Mouse (Mus musculus) hindbrain, embryonic 15.5 days (tissue): Measurements from ENCODE around the gene Ubqln4. TPM values are rescaled to one million over a fixed set of nuclear protein-coding genes. Genes with fewer than 3 reads are reported as not detected.

ENCODE experiments used
- ATAC-seq: fragments of 200-750 bp; cut with Nextera tagmentation; 2 replicates; pipeline ENCODE4 v1.8.0; 2017; ENCODE audit warnings: low read depth, moderate number of reproducible peaks, moderate TSS enrichment; ENCODE audit not compliant: low FRiP score
- H3K27ac ChIP-seq: fragments of 300-500 bp; sonication (generic); replicated peaks from 2 replicates; pipeline ENCODE4 v1.5.1; 2015; ENCODE audit warnings: mild to moderate bottlenecking, inconsistent platforms
- H3K27me3 ChIP-seq: fragments of 300-500 bp; sonication (generic); 2 replicates; pipeline ENCODE4 v1.6.1; 2015; ENCODE audit warnings: control low read depth, inconsistent platforms
- H3K36me3 ChIP-seq: fragments of 300-500 bp; sonication (generic); 2 replicates; pipeline ENCODE4 v1.6.1; 2015; ENCODE audit warnings: control low read depth, inconsistent platforms
- H3K4me1 ChIP-seq: fragments of 300-500 bp; sonication (generic); replicated peaks from 2 replicates; pipeline ENCODE4 v1.6.1; 2015; ENCODE audit warnings: control low read depth, inconsistent platforms
- H3K4me2 ChIP-seq: fragments of 300-500 bp; sonication (generic); 2 replicates; pipeline ENCODE4 v1.6.1; 2015; ENCODE audit warnings: moderate library complexity, mild to moderate bottlenecking, inconsistent platforms
- H3K4me3 ChIP-seq: fragments of 300-500 bp; sonication (generic); 2 replicates; pipeline ENCODE4 v1.5.1; 2015; ENCODE audit warnings: mild to moderate bottlenecking, inconsistent platforms
- H3K9ac ChIP-seq: fragments of 300-500 bp; sonication (generic); 2 replicates; pipeline ENCODE4 v1.6.1; 2015; ENCODE audit warnings: inconsistent platforms
- H3K9me3 ChIP-seq: fragments of 300-500 bp; sonication (generic); 2 replicates; pipeline ENCODE4 v1.6.1; 2016; ENCODE audit warnings: control low read depth, inconsistent platforms
- WGBS: fragments of 180-500 bp; shearing (Covaris S2); methylation state at CpG from one replicate; pipeline ENCODE4 v1.1.7; 2015; 5-methylcytosine and 5-hydroxymethylcytosine counted together
- polyA plus RNA-seq: library from polyadenylated mRNA; unstranded; fragments of >200 nt; fragmentation: Nextera tagmentation; extraction: Ambion mirVana; gene quantifications from 2 replicates; pipeline ENCODE4 v1.2.1, GENCODE M21; 2015

Gene Ubqln4
- polyA plus RNA-seq, 1 experiment from 2014 or later = 47.7 TPM

DNA sequence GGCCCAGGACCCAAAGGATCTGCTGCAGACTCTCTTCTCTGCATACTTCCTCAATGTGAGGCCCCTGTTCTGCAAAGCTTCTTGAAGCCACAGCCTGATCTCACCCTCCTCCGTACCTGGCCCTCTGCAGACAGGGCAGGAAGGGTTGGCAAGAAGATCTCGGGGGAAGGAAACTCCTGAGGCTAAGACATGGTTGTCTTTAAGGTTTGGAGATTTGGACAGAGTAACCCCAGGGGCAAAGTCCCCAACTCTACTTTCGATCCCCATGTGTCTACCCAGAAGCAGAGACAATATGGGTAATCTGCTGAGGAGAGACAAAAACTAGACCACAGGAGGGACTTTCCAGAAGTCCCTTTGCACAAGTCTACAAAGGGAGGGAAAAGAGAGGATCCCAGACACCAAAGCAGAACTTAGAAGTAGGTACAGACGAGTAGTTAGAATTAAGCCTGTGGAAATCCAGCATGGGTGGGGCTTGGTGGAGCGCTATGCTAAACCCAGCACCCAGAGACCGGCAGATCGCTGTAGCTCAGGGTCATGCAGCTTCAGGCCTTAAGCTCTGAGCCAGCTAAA, 39.9 kb upstream of the Ubqln4 start:
- WGBS = 79% methylated on average over 7 of the region's 7 CpGs
- H3K27me3 ChIP-seq = no peaks in the 10 kb centered on the region
- no peak overlapping the region for H3K27ac ChIP-seq
- no peaks in the 10 kb centered on the region for H3K9me3 ChIP-seq
- ATAC-seq = no peak
- no peak overlapping the region for H3K4me3 ChIP-seq
- no peak overlapping the region for H3K9ac ChIP-seq
- peaks cover 27% of the 10 kb centered on the region for H3K4me1 ChIP-seq
- H3K36me3 ChIP-seq = no peaks in the 10 kb centered on the region
- no peak overlapping the region for H3K4me2 ChIP-seq

DNA sequence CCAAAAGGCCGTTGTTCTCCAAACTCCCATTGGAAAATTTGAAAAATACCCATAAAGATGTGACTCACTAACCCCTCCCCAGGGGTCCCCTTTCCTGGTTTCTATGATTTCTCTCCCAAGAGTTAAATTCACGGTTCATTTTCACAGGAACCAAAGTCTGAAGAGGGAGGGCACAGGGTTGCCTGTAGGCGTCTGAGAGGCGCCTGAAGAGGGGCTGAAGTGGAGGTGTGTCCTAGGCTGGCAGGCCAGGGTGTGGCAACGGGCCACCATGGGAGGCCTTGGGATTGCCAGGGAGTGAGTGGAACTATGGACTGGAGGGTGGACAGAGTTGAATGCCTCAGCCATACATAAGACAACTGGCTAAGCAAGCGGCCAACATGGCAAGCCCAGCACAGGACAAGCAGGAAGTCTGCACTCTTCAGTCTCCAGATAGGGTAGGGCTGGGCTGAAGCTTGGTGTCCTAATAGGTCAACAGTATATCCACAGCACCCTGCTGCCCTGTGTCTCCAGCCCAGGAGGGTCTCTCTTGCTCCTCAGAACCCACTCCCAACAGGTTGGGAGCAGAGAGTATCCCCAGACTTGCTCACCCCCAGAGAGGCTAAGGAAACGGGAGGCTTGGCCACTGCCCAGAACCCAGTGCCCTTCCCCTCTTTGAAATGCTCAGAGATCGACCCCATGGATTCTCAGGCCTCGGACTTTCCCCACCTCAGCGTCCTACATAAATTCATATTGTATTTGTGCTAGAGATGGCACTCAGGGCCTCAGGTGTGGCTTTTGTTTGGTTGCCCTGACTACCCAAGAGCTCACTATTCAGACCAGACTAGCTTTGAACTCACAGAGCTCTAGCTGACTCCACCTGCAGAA, 39.1 kb upstream of the Ubqln4 start:
- ATAC-seq = no peak
- Histone ChIP-seq H3K9me3 (no peaks in the 10 kb centered on the region), H3K4me3 (no peak overlapping the region), H3K27ac (no peak overlapping the region), H3K27me3 (no peaks in the 10 kb centered on the region), H3K9ac (no peak overlapping the region), H3K36me3 (no peaks in the 10 kb centered on the region), H3K4me2 (no peak overlapping the region), H3K4me1 (peaks cover 23% of the 10 kb centered on the region)
- 85% methylated on average over 10 of the region's 10 CpGs for WGBS

DNA sequence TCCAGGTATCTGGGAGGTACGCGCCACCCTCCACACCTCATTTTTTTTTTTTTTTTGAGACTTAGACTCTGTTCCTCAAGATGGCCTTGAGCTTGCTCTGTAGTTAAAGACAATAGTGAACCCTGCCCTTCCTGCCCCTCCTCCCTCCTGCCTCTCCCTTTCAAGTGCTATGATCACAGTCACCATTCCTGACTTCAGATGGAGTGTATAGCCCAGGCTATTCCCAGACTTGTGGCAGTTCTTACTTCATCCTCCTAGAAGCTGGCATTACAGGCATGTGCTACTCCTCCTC, 38.5 kb upstream of the Ubqln4 start:
- no peaks in the 10 kb centered on the region for H3K9me3 ChIP-seq
- no peak overlapping the region for H3K27ac ChIP-seq
- H3K4me3 ChIP-seq = no peak overlapping the region
- H3K9ac ChIP-seq = no peak overlapping the region
- WGBS = 100% methylated on average over 2 of the region's 2 CpGs
- H3K4me2 ChIP-seq = no peak overlapping the region
- H3K27me3 ChIP-seq = no peaks in the 10 kb centered on the region
- no peaks in the 10 kb centered on the region for H3K36me3 ChIP-seq
- no peak for ATAC-seq
- peaks cover 17% of the 10 kb centered on the region for H3K4me1 ChIP-seq

DNA sequence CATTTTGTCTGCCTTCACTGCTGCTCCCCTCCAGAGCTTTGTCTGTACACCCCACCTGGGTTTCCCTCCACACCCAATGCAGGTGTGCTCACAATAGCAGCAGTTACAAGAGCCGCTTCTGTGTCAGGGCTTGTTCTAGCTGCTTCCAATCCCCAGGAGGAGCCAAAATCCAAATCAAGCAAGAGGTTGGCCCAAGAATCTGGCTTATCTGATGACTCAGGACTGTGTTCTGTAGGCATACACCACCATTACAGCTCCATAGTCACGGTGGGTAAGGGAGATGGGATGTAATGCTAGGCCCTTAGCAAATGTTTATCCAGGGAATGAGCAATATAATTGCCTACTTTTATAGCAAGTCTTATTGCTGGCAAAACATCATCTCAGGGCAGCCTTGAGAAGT, 37.2 kb upstream of the Ubqln4 start:
- peaks cover 9% of the 10 kb centered on the region for H3K4me1 ChIP-seq
- H3K27me3 ChIP-seq = no peaks in the 10 kb centered on the region
- no peak overlapping the region for H3K27ac ChIP-seq
- H3K9me3 ChIP-seq = no peaks in the 10 kb centered on the region
- H3K4me3 ChIP-seq = no peak overlapping the region
- H3K36me3 ChIP-seq = no peaks in the 10 kb centered on the region
- WGBS = 84% methylated on average over 2 of the region's 2 CpGs
- no peak overlapping the region for H3K4me2 ChIP-seq
- H3K9ac ChIP-seq = no peak overlapping the region
- ATAC-seq = no peak

DNA sequence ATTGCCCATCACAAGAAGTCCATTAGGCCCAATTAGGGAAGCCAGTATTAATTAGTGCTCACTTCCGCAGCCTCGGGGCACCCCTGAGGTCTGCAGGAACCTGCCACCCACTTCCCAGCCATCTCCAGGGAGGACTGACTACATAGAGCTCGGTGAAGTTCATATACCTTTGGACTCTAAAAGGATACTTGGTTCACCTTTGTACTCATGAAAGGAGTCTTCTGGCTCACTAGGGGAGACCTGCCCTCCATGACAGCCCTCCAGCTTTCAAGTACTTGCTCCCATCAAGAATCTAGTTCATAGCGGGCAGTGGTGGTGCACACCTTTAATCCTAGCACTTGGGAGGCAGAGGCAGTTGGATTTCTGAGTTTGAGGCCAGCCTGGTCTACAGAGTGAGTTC, 35.1 kb upstream of the Ubqln4 start:
- H3K9ac ChIP-seq = no peak overlapping the region
- H3K27ac ChIP-seq = no peak overlapping the region
- WGBS = 85% methylated on average over 4 of the region's 4 CpGs
- H3K9me3 ChIP-seq = no peaks in the 10 kb centered on the region
- H3K4me3 ChIP-seq = no peak overlapping the region
- ATAC-seq = no peak
- H3K4me1 ChIP-seq = no peaks in the 10 kb centered on the region
- H3K36me3 ChIP-seq = no peaks in the 10 kb centered on the region
- H3K27me3 ChIP-seq = no peaks in the 10 kb centered on the region
- H3K4me2 ChIP-seq = no peak overlapping the region

DNA sequence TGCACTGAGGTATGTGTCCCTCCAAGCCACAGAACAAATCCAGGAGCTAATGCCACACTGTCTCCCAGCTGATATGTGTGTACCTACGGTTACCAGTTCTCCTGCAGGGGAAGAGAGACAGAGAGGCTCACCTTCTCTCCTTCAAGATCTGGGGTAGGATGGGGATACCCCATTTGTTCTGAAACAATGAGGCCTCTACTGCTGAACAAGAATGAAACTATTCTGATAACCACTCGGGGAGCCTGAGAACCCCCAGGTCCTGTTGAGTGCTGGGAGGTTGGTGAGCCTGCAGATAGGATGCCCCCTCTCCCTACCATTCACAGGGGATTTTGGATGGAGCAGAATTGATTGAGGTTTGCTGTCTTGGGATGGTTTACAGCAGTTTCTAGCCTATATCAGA, 33.5 kb upstream of the Ubqln4 start:
- no peak overlapping the region for H3K9ac ChIP-seq
- WGBS = 91% methylated on average over 2 of the region's 2 CpGs
- H3K27me3 ChIP-seq = no peaks in the 10 kb centered on the region
- H3K27ac ChIP-seq = no peak overlapping the region
- no peak overlapping the region for H3K4me2 ChIP-seq
- no peaks in the 10 kb centered on the region for H3K4me1 ChIP-seq
- no peak overlapping the region for H3K4me3 ChIP-seq
- no peaks in the 10 kb centered on the region for H3K9me3 ChIP-seq
- ATAC-seq = no peak
- H3K36me3 ChIP-seq = no peaks in the 10 kb centered on the region

DNA sequence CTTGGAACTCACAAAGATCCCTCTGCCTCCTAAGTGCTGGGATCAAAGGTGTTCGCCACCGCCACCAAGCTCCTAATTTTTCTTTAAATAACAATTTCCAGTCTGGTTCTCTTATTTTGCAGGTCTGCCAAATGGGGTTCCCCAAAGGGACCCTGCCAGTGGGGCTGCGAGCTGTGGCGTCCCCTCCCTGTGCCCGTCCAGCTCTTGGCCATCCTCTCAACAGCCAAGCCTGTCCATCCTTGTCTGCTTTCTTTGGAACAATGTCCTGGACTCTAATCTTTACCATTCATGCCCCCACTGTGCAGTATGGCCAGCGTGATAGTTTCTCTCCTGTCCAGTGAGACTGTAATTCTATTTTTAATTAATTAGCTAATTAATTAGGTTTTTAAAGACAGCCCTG, 32.4 kb upstream of the Ubqln4 start:
- no peak for ATAC-seq
- 90% methylated on average over 6 of the region's 6 CpGs for WGBS
- Histone ChIP-seq H3K9ac (no peak overlapping the region), H3K27ac (no peak overlapping the region), H3K9me3 (no peaks in the 10 kb centered on the region), H3K4me3 (no peak overlapping the region), H3K36me3 (no peaks in the 10 kb centered on the region), H3K4me1 (peaks cover 8% of the 10 kb centered on the region), H3K27me3 (no peaks in the 10 kb centered on the region), H3K4me2 (no peak overlapping the region)

DNA sequence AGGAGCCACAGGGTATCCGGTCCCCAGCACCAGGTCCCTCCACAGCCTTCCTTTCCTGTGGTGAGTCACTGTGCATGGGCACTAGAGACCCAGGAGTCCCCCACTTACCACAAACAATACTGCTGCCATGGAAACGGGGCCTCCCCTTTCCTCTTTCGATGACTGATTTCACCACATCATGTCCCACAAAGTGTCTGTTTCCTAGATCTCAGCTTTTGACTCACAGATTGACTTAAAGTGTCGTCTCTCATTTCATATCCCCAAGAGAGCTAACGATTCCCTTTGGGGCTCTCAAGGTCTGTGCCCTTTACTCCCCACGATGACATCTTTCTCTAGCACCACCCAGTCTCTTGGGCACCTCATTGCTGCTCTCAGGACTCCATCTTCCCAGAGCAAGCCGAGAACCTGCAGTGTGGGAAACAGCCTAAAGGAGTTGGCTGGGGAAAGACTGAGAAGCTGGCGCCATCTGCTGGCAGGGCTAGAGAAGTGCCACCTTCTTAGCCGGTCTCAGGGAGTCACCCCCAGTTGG, 31.7 kb upstream of the Ubqln4 start:
- H3K4me3 ChIP-seq = no peak overlapping the region
- H3K4me2 ChIP-seq = no peak overlapping the region
- ATAC-seq = no peak
- peaks cover 15% of the 10 kb centered on the region for H3K4me1 ChIP-seq
- no peaks in the 10 kb centered on the region for H3K9me3 ChIP-seq
- H3K27me3 ChIP-seq = no peaks in the 10 kb centered on the region
- H3K36me3 ChIP-seq = no peaks in the 10 kb centered on the region
- H3K27ac ChIP-seq = no peak overlapping the region
- H3K9ac ChIP-seq = no peak overlapping the region
- WGBS = 38% methylated on average over 9 of the region's 9 CpGs

DNA sequence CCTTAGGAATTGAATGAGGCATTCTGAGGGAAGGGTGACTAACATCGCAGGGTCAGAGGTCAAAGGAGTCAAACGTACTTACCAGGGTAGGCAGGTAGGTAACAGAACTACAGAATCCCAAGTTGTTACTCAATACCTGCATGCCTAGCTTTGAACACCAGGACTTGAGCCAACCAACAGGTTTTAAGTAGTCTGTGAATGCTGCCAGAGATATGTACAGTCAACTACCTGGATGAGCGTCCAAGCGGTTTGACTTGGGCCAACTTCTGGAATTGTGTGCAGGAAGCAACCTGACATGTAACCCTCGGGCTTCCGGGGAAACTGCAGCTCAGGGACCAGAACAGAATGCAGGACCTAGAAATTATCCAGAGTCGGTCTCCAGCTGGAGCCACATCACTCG, 30.5 kb upstream of the Ubqln4 start:
- H3K4me3 ChIP-seq = no peak overlapping the region
- H3K9me3 ChIP-seq = no peaks in the 10 kb centered on the region
- ATAC-seq = no peak
- H3K27ac ChIP-seq = no peak overlapping the region
- 85% methylated on average over 8 of the region's 8 CpGs for WGBS
- no peak overlapping the region for H3K9ac ChIP-seq
- no peaks in the 10 kb centered on the region for H3K36me3 ChIP-seq
- no peaks in the 10 kb centered on the region for H3K27me3 ChIP-seq
- H3K4me1 ChIP-seq = peaks cover 27% of the 10 kb centered on the region
- no peak overlapping the region for H3K4me2 ChIP-seq

DNA sequence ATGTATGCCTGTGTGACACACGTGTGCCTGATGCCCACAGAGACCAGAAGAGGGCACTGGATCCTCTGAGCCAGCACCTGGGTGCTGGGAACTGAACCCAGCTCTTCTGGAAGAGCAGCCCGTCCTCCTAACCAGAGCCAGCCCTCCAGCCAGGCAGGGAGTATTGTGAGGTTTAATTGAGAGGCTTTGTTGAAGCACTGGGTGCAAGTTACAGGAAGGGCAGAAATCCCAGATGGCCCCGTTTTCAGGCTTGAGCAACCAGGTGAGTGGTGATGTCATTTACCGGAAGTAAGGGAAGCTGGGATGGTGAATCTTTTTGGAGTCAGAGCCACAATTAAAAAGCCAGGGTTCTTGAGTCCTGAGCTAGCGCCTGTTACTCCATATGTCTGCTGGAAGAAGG, 28.5 kb upstream of the Ubqln4 start:
- no peak for ATAC-seq
- Histone ChIP-seq H3K4me2 (no peak overlapping the region), H3K4me3 (no peak overlapping the region), H3K4me1 (peaks cover 46% of the 10 kb centered on the region), H3K27me3 (no peaks in the 10 kb centered on the region), H3K9ac (no peak overlapping the region), H3K36me3 (no peaks in the 10 kb centered on the region), H3K9me3 (no peaks in the 10 kb centered on the region), H3K27ac (no peak overlapping the region)
- WGBS = 90% methylated on average over 5 of the region's 5 CpGs

DNA sequence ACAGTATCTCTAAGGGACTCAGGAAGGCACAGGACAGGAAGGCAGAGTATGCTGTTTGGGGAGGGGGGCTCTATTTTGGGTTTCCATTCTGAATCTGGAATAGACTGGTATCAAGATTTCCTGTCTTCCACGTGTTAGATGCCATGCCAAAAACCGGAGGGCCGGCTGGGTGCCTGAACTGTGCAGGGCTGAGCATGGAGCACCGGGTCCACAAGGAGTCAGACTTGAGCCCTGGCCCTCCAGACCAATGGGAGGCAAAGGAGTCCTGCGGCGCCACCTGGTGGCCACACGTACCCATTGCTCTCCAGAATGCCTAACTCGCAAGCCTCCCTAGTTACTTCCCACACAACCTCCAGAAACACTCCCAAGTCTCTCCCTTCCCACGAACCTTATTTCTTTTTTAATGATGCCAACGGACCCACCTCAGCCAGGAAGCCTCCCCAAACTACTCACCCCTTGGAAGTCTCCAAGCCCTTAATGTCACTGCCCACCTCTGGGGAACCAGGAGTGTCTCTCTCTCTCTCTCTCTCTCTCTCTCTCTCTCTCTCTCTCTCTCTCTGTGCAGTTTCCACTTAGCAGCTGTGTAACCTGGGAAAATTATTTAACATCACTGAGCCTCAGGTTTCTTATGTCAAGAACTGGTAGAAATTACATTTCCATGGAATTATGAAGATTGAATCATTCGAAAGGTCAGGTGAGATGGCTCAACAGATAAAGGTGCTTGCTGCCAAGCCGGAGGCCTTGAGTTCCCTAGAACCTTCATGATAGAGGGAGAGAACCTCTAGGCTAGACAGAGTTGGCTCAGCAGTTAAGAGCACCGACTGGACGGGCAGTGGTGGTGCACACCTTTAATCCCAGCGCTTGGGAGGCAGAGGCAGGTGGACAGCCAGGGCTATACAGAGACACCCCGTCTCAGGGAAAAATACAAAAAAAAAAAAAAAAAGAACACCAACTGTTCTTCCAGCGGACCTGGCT, 27.1 kb upstream of the Ubqln4 start:
- peak; percentile 67 for ATAC-seq
- Histone ChIP-seq H3K4me2 (peak overlapping the region; percentile 40), H3K27me3 (no peaks in the 10 kb centered on the region), H3K9ac (no peak overlapping the region), H3K27ac (0 out of 2 replicates have a peak overlapping the region, but pooled peaks have one; percentile 27), H3K4me1 (peaks cover 53% of the 10 kb centered on the region), H3K9me3 (no peaks in the 10 kb centered on the region), H3K4me3 (no peak overlapping the region), H3K36me3 (no peaks in the 10 kb centered on the region)
- 33% methylated on average over 17 of the region's 17 CpGs for WGBS

DNA sequence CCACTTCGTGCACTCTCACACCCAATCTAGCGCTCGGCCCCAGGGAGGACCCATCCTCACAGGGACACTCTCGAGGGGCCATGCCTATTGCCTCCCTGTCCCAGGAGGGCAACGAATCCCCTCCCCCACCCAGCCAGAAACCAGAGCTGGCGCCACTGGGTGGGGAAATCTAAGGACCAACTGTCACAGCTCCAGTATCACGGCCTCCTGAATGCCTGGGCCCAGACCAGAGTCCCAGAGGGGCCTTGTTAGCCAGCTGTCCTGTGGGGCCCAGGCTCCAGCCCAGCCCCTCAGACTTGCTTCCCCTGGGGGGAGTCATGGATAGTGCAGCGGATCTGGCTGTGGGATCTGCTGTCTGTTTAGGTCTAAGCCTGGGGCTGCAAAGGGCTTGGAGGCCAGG, 26.0 kb upstream of the Ubqln4 start:
- Histone ChIP-seq H3K9ac (peak overlapping the region; percentile 36), H3K9me3 (no peaks in the 10 kb centered on the region), H3K4me2 (peak overlapping the region; percentile 36), H3K4me3 (0 out of 2 replicates have a peak overlapping the region, but pooled peaks have one; percentile 1), H3K36me3 (no peaks in the 10 kb centered on the region), H3K4me1 (peaks cover 53% of the 10 kb centered on the region), H3K27ac (no peak overlapping the region), H3K27me3 (no peaks in the 10 kb centered on the region)
- ATAC-seq = no peak
- 25% methylated on average over 8 of the region's 8 CpGs for WGBS
